Mouse (Mus musculus) liver, embryonic 12.5 days (tissue): Measurements from ENCODE around the gene Socs1. TPM values are rescaled to one million over a fixed set of nuclear protein-coding genes. Genes with fewer than 3 reads are reported as not detected.
A peak's percentile ranks its signal among the peaks of the same experiment; 100 is the strongest.

ENCODE experiments used
- ATAC-seq: fragments of 200-750 bp; cut with Nextera tagmentation; 2 replicates; pipeline ENCODE4 v1.8.0; 2017; ENCODE audit warnings: moderate number of reproducible peaks, mild to moderate bottlenecking, moderate library complexity
- H3K27ac ChIP-seq: fragments of 300-500 bp; sonication (generic); 2 replicates; pipeline ENCODE4 v1.5.1; 2016; ENCODE audit warnings: mild to moderate bottlenecking
- H3K27me3 ChIP-seq: fragments of 300-500 bp; sonication (generic); replicated peaks from 2 replicates; pipeline ENCODE4 v1.6.1; 2016; ENCODE audit warnings: mild to moderate bottlenecking, moderate library complexity
- H3K36me3 ChIP-seq: fragments of 300-500 bp; sonication (generic); 2 replicates; pipeline ENCODE4 v1.6.1; 2016; ENCODE audit warnings: mild to moderate bottlenecking, moderate library complexity
- H3K4me1 ChIP-seq: fragments of 300-500 bp; sonication (generic); 2 replicates; pipeline ENCODE4 v1.6.1; 2016
- H3K4me2 ChIP-seq: fragments of 300-500 bp; sonication (generic); 2 replicates; pipeline ENCODE4 v1.6.1; 2016; ENCODE audit warnings: mild to moderate bottlenecking, moderate library complexity
- H3K4me3 ChIP-seq: fragments of 300-500 bp; sonication (generic); 2 replicates; pipeline ENCODE4 v1.5.1; 2016; ENCODE audit warnings: mild to moderate bottlenecking, moderate library complexity
- H3K9ac ChIP-seq: fragments of 300-500 bp; sonication (generic); 2 replicates; pipeline ENCODE4 v1.6.1; 2016; ENCODE audit warnings: mild to moderate bottlenecking, moderate library complexity
- H3K9me3 ChIP-seq: fragments of 300-500 bp; sonication (generic); replicated peaks from 2 replicates; pipeline ENCODE4 v1.6.1; 2016; ENCODE audit warnings: mild to moderate bottlenecking, moderate library complexity
- WGBS: fragments of 180-500 bp; shearing (Covaris S2); methylation state at CpG from one replicate; pipeline ENCODE4 v1.1.7; 2016; ENCODE audit not compliant: insufficient replicate concordance; 5-methylcytosine and 5-hydroxymethylcytosine counted together
- polyA plus RNA-seq: library from polyadenylated mRNA; unstranded; fragments of >200 nt; fragmentation: Nextera tagmentation; extraction: Ambion mirVana; gene quantifications from 2 replicates; pipeline ENCODE4 v1.2.1, GENCODE M21; 2016

Socs1 gene
- polyA plus RNA-seq, 1 experiment from 2014 or later: 1.8 TPM

DNA sequence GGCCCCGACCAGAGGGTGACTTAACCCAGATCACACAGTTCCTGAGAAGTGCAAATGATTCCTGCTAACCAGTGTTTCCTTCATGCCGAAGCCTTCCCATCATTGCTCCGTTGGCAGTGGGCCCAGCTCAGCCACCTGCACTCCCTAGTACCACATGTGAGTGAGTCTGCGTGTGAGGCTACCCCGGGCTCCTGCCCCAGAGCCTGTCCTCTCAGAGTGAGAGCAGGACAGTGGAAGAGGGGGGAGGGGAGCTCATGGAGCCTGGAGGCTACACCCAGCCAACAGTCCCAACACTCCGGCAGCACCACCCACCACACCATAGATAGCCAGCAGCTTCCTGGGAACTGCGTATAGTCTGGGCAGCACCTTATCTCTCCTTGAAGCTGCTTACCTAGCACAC lies 35.5 kb downstream of the Socs1 start:
- H3K4me1 ChIP-seq: no peaks in the 10 kb centered on the region
- no peak overlapping the region for H3K4me3 ChIP-seq
- no peak for ATAC-seq
- 0 out of 2 replicates have a peak, but pooled peaks cover 13% of the 10 kb centered on the region for H3K27me3 ChIP-seq
- H3K36me3 ChIP-seq: no peaks in the 10 kb centered on the region
- H3K9me3 ChIP-seq: no peaks in the 10 kb centered on the region
- H3K9ac ChIP-seq: no peak overlapping the region
- H3K4me2 ChIP-seq: no peak overlapping the region
- no peak overlapping the region for H3K27ac ChIP-seq
- 56% methylated on average over 7 of the region's 7 CpGs for WGBS

GRCm38 (mm10) chr16:10749226-10749625 lies 36.1 kb downstream of the Socs1 start:
- Histone ChIP-seq H3K27ac (no peak overlapping the region), H3K9ac (no peak overlapping the region), H3K36me3 (no peaks in the 10 kb centered on the region), H3K4me1 (no peaks in the 10 kb centered on the region), H3K27me3 (0 out of 2 replicates have a peak, but pooled peaks cover 9% of the 10 kb centered on the region), H3K9me3 (no peaks in the 10 kb centered on the region), H3K4me3 (no peak overlapping the region), H3K4me2 (no peak overlapping the region)
- WGBS: 47% methylated on average over 7 of the region's 7 CpGs
- ATAC-seq: no peak

DNA sequence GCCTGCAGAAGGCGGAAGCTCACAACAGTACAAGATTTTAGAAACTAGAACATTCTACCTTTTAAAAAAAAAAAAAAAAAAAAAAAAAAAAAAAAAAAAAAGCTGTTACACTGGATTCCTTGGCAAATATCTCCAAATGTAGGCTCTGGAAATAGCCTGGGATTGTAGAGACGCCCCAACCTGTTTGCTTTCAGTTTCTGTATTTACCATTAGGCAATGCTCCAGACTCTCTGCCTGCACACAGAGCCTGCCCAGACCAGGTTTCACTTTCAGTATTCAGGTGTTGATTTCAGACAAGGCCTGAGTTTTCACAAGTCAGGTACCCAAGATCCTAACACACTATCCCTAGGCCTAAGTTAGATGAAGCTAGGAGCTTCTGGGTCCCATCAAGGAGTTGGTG lies 44.3 kb downstream of the Socs1 start:
- peaks cover 15% of the 10 kb centered on the region for H3K27me3 ChIP-seq
- H3K4me3 ChIP-seq: no peak overlapping the region
- H3K4me2 ChIP-seq: no peak overlapping the region
- H3K9ac ChIP-seq: no peak overlapping the region
- no peaks in the 10 kb centered on the region for H3K9me3 ChIP-seq
- 68% methylated on average over 2 of the region's 2 CpGs for WGBS
- no peak overlapping the region for H3K27ac ChIP-seq
- ATAC-seq: no peak
- peaks cover 23% of the 10 kb centered on the region; the same call in 1 of the 2 replicates for H3K4me1 ChIP-seq
- no peaks in the 10 kb centered on the region for H3K36me3 ChIP-seq

DNA sequence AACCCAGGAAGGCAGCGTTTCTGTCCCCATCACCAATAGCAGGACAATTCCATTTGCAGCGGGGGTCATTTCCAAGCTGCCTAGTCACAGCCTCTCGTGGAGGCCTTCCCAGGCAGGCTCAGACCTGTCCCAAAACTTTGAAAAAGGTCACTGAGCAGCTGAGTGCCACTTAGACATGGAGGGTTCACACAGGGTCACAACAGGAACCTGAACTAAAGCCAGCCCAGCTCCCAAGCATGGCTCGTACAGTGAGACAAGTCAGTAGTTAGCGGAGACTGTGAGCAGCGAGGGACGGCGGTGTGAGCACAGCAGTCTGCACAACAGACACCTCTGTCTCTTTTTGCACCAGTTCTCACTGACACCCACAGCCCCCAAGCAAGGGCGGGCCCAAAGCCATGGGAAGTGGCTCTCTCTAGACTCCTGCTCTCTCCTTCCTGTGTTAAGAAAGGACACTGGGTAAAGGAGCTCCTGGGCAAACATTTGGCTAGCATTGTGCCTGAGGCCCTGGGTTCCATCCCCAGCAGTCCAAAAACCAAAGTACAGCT lies 45.4 kb downstream of the Socs1 start:
- peaks cover 24% of the 10 kb centered on the region; the same call in 1 of the 2 replicates for H3K4me1 ChIP-seq
- no peak overlapping the region for H3K9ac ChIP-seq
- H3K27ac ChIP-seq: no peak overlapping the region
- no peak overlapping the region for H3K4me2 ChIP-seq
- no peaks in the 10 kb centered on the region for H3K36me3 ChIP-seq
- no peak overlapping the region for H3K4me3 ChIP-seq
- no peaks in the 10 kb centered on the region for H3K9me3 ChIP-seq
- WGBS: 59% methylated on average over 9 of the region's 9 CpGs
- ATAC-seq: no peak
- peaks cover 15% of the 10 kb centered on the region for H3K27me3 ChIP-seq

DNA sequence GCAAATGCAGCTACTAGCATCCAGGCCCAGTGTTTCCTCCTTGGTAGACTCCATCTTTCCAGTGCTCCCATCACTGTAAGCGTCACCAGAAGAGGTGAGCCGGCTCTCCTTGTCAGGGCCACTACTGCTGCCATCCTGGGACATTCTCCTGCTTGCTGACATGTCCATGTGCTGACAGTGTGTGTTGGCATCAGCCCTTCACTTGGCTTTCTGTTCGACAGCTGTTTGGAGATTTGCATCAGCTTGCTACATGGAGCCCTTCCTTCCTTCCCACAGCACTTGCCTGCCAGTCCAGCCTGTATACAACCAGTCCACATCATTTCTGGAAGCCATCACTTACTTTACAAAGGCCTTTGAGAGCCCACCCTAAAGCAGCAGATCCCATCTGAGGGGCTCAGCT lies 46.5 kb downstream of the Socs1 start:
- H3K4me2 ChIP-seq: no peak overlapping the region
- WGBS: 64% methylated on average over 3 of the region's 3 CpGs
- no peak for ATAC-seq
- H3K27ac ChIP-seq: 0 out of 2 replicates have a peak overlapping the region, but pooled peaks have one; percentile 36
- peaks cover 24% of the 10 kb centered on the region; the same call in 1 of the 2 replicates for H3K4me1 ChIP-seq
- peaks cover 15% of the 10 kb centered on the region for H3K27me3 ChIP-seq
- H3K9me3 ChIP-seq: no peaks in the 10 kb centered on the region
- H3K4me3 ChIP-seq: no peak overlapping the region
- no peaks in the 10 kb centered on the region for H3K36me3 ChIP-seq
- H3K9ac ChIP-seq: no peak overlapping the region

GRCm38 (mm10) chr16:10737571-10737970 lies 47.8 kb downstream of the Socs1 start:
- H3K36me3 ChIP-seq: no peaks in the 10 kb centered on the region
- H3K4me2 ChIP-seq: no peak overlapping the region
- peaks cover 28% of the 10 kb centered on the region for H3K4me1 ChIP-seq
- H3K9me3 ChIP-seq: no peaks in the 10 kb centered on the region
- peaks cover 15% of the 10 kb centered on the region for H3K27me3 ChIP-seq
- no peak overlapping the region for H3K9ac ChIP-seq
- WGBS: 30% methylated on average over 2 of the region's 2 CpGs
- no peak overlapping the region for H3K4me3 ChIP-seq
- no peak for ATAC-seq
- H3K27ac ChIP-seq: 0 out of 2 replicates have a peak overlapping the region, but pooled peaks have one; percentile 36

DNA sequence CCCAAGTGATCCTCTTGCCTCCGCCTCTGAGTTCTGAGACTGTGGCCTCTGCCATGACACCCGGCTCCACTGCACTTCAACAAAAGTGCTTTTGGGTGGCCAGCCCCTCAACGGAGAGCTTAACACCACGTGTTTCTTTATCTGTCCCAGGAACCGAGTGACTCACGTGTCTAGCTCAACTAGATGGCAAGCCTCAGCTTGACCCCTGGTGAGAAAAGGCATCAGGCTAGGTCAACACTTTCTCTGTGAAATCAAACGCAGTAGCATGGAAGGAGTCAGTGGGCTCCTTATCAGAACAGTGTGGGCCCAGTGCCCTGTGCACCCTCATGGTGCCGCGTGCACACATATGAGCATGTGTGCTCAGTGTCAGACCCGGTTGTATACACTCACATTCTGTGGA lies 49.0 kb downstream of the Socs1 start:
- Histone ChIP-seq H3K36me3 (no peaks in the 10 kb centered on the region), H3K4me2 (no peak overlapping the region), H3K4me1 (peaks cover 38% of the 10 kb centered on the region), H3K9me3 (no peaks in the 10 kb centered on the region), H3K4me3 (no peak overlapping the region), H3K27ac (no peak overlapping the region), H3K27me3 (peaks cover 15% of the 10 kb centered on the region), H3K9ac (no peak overlapping the region)
- WGBS: 45% methylated on average over 10 of the region's 10 CpGs
- no peak for ATAC-seq

- no peak for ATAC-seq
- 72% methylated on average over 2 of the region's 2 CpGs for whole genome bisulfite sequencing
- H3K4me2 ChIP-seq: no peak overlapping the region
These were observed 49.6 kb downstream of the Socs1 start for GRCm38 (mm10) chr16:10735781-10736180.

GRCm38 (mm10) chr16:10732421-10732820 lies 52.9 kb downstream of the Socs1 start:
- Histone ChIP-seq H3K4me2 (peak overlapping the region; percentile 59), H3K36me3 (no peaks in the 10 kb centered on the region), H3K4me1 (peaks cover 31% of the 10 kb centered on the region), H3K27me3 (peaks cover under 1% of the 10 kb centered on the region; the same call in 1 of the 2 replicates), H3K9ac (0 out of 2 replicates have a peak overlapping the region, but pooled peaks have one; percentile 7), H3K4me3 (0 out of 2 replicates have a peak overlapping the region, but pooled peaks have one; percentile 3), H3K9me3 (no peaks in the 10 kb centered on the region), H3K27ac (peak overlapping the region; percentile 5; the same call in 1 of the 2 replicates)
- WGBS: 24% methylated on average over 5 of the region's 5 CpGs
- ATAC-seq: peak; percentile 92

More at GRCm38 (mm10) chr16:10735781-10736180, 49.6 kb downstream of the Socs1 start:
- Histone ChIP-seq H3K27ac (no peak overlapping the region), H3K36me3 (no peaks in the 10 kb centered on the region), H3K4me1 (peaks cover 40% of the 10 kb centered on the region), H3K9ac (no peak overlapping the region), H3K27me3 (peaks cover 15% of the 10 kb centered on the region), H3K9me3 (no peaks in the 10 kb centered on the region), H3K4me3 (no peak overlapping the region)

Other genes starting within 250 kb of the Socs1 start
- gene Dexi, start 242.5 kb downstream of the Socs1 start, polyA plus RNA-seq: 7.6 and 7.8 TPM in 2 replicates
- 15.7 and 17.3 TPM in 2 replicates for gene Clec16a, start 240.2 kb downstream of the Socs1 start, polyA plus RNA-seq
- not detected in 2 replicates for gene Tnp2, start 3.1 kb upstream of the Socs1 start, polyA plus RNA-seq
- gene Prm3, start 5.4 kb upstream of the Socs1 start, polyA plus RNA-seq: not detected in 2 replicates
- not detected in 2 replicates for gene Prm2, start 10.6 kb upstream of the Socs1 start, polyA plus RNA-seq
- not detected in 2 replicates for gene Prm1, start 20.3 kb upstream of the Socs1 start, polyA plus RNA-seq
- gene Gm11172, start 27.4 kb upstream of the Socs1 start, polyA plus RNA-seq: not detected in 2 replicates
- 3.4 and 3.8 TPM in 2 replicates for gene Rmi2, start 49.5 kb upstream of the Socs1 start, polyA plus RNA-seq